Comparison of ENCODE assay signal across 25 mouse cellular contexts in the genomic region with DNA sequence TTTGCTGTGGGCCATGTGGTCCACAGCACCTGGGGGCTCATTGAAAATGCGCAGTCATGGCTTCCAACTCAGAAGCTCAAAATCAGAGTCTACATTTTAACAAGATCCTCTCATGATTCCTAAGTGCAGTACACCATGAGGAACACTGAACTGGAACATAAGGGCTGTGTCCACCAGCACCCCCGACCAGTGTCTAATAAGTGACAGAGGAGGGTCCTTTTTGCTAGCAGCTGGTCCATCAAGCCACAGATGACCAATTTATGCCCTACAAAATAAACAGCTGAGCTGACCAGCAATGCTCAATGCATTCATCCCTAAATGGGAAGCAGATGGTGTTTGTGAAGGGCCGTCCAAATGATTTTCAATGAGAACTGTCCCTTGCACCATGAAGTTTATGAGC.
A peak's percentile ranks its signal among the peaks of the same experiment; 100 is the strongest.
DNase-seq lines count a peak whose midpoint lies in the region; ATAC-seq lines count a peak whose summit lies in the region.
"Had no signal": no experiment of that assay in that cellular context is flagged by ENCODE, and none has a peak within 500 bp of the region (broad histone marks: within the 10 kb centered on the region; RNA-seq: fewer than 3 reads in every experiment).

No protein-coding gene starts in this region.

- H3K4me1 ChIP-seq in neural tube, embryonic 15.5 days, result no peaks in the 10 kb centered on the region
- H3K4me1 ChIP-seq: forebrain, embryonic 10.5 days; heart, embryonic 13.5 days; hindbrain, embryonic 12.5 days; liver, embryonic 13.5 days; midbrain, embryonic 12.5 days; neural tube, embryonic 12.5 days had no signal

- no peak overlapping the region for H3K27ac ChIP-seq in neural tube, embryonic 15.5 days (replicated peaks)
- H3K27ac ChIP-seq: forebrain, embryonic 10.5 days; heart, embryonic 13.5 days; hindbrain, embryonic 12.5 days; liver, embryonic 13.5 days; midbrain, embryonic 12.5 days; neural tube, embryonic 12.5 days had no signal

- intact Hi-C loops in left cerebral cortex, postnatal 4 days (cut with DNase I), result no loop called here
- intact Hi-C loops in left cerebral cortex, postnatal 14 days (cut with DNase I), result no loop called here

- H3K36me3 ChIP-seq in neural tube, embryonic 15.5 days, result no peaks in the 10 kb centered on the region
- H3K36me3 ChIP-seq: forebrain, embryonic 10.5 days; heart, embryonic 13.5 days; hindbrain, embryonic 12.5 days; liver, embryonic 13.5 days; midbrain, embryonic 12.5 days; neural tube, embryonic 12.5 days had no signal

- 60% methylated on average over 3 of the region's 3 CpGs for WGBS in neural tube, embryonic 15.5 days

- ATAC-seq in neural tube, embryonic 15.5 days (ENCODE audit: low FRiP score), result peak; percentile 59
- no peak for ATAC-seq in frontal cortex, adult (ENCODE audit: low TSS enrichment)
- ATAC-seq: forebrain, embryonic 16.5 days; Patski had no signal

- no peak overlapping the region for H3K9ac ChIP-seq in neural tube, embryonic 15.5 days (replicated peaks)
- H3K9ac ChIP-seq: heart, embryonic 13.5 days; hindbrain, embryonic 12.5 days; liver, embryonic 13.5 days; midbrain, embryonic 12.5 days; neural tube, embryonic 12.5 days had no signal

- no peaks in the 10 kb centered on the region for H3K9me3 ChIP-seq in neural tube, embryonic 15.5 days (replicated peaks)
- H3K9me3 ChIP-seq: forebrain, embryonic 10.5 days; heart, embryonic 13.5 days; hindbrain, embryonic 12.5 days; liver, embryonic 13.5 days; midbrain, embryonic 12.5 days; neural tube, embryonic 12.5 days had no signal

- H3K27me3 ChIP-seq in neural tube, embryonic 15.5 days (replicated peaks), result no peaks in the 10 kb centered on the region
- H3K27me3 ChIP-seq: heart, embryonic 13.5 days; hindbrain, embryonic 12.5 days; liver, embryonic 13.5 days; midbrain, embryonic 12.5 days; neural tube, embryonic 12.5 days had no signal

- DNase-seq in embryo, embryonic 10 days (ENCODE audit: low spot score), result peak; percentile 14
- DNase-seq in embryo, embryonic 9.5 days (ENCODE audit: extremely low spot score), result no peak
- DNase-seq in left cerebral cortex, postnatal 4 days, result peak; percentile 10
- no peak for DNase-seq in left cerebral cortex, postnatal 14 days (ENCODE audit: low spot score in 2 of 2)
- no peak for DNase-seq in neural tube, embryonic 10.5 days (ENCODE audit: extremely low spot score, low spot score)
- DNase-seq in retina, embryonic 14.5 days (ENCODE audit: low spot score), result peak; percentile 17
- DNase-seq: adrenal gland, postnatal 36 days; cerebellum, adult 18-20 months; cerebellum, postnatal 36 days; gastrocnemius, postnatal 14 days; heart, adult 18-20 months; heart, postnatal 14 days; kidney, adult 11 months; kidney, postnatal 25 days; liver, embryonic 13.5 days; right cerebral cortex, adult 18-20 months had no signal

- no peak overlapping the region for H3K4me2 ChIP-seq in neural tube, embryonic 15.5 days
- H3K4me2 ChIP-seq: heart, embryonic 13.5 days; hindbrain, embryonic 12.5 days; liver, embryonic 13.5 days; midbrain, embryonic 12.5 days; neural tube, embryonic 12.5 days had no signal

- no peak overlapping the region for H3K4me3 ChIP-seq in neural tube, embryonic 15.5 days (replicated peaks)
- H3K4me3 ChIP-seq: forebrain, embryonic 10.5 days; heart, embryonic 13.5 days; hindbrain, embryonic 12.5 days; liver, embryonic 13.5 days; midbrain, embryonic 12.5 days; neural tube, embryonic 12.5 days had no signal

Comparison
In these comparisons a context has a peak if more than half of its experiments do, and no peak if none do; other contexts are left out.
1. DNase-seq: peak in embryo, embryonic 10 days (single experiment), left cerebral cortex, postnatal 4 days (single experiment) and retina, embryonic 14.5 days (single experiment); none in embryo, embryonic 9.5 days (single experiment), left cerebral cortex, postnatal 14 days (0 of 2) and neural tube, embryonic 10.5 days (single experiment).